Mouse (Mus musculus) frontal cortex, postnatal 10 days (tissue): ENCODE measurements around the gene Fam189a2.
A peak's percentile ranks its signal among the peaks of the same experiment; 100 is the strongest.

ENCODE experiments used
- DNase-seq, 2 experiments: peaks; one replicate each; pipeline ENCODE4 v3.0.0; 2022; ENCODE audit warnings: low spot score in 2 of 2, mixed read lengths in 1 of 2

Fam189a2 gene

GRCm38 (mm10) chr19:24025876-24026275 is 4.9 kb downstream of the Fam189a2 start:
- no peak for DNase-seq

GRCm38 (mm10) chr19:24024667-24025066 is 6.2 kb downstream of the Fam189a2 start:
- DNase-seq: no peak

GRCm38 (mm10) chr19:24024131-24024530 is 6.7 kb downstream of the Fam189a2 start:
- no peak for DNase-seq

GRCm38 (mm10) chr19:24023351-24023750 is 7.5 kb downstream of the Fam189a2 start:
- DNase-seq: no peak

- DNase-seq: no peak
These were observed 8.0 kb downstream of the Fam189a2 start for GRCm38 (mm10) chr19:24022771-24023170.

- no peak for DNase-seq
These were observed 8.5 kb downstream of the Fam189a2 start for GRCm38 (mm10) chr19:24022301-24022700.

GRCm38 (mm10) chr19:24020736-24021135 is 10.1 kb downstream of the Fam189a2 start:
- DNase-seq: no peak

GRCm38 (mm10) chr19:24019609-24020008 is 11.2 kb downstream of the Fam189a2 start:
- no peak for DNase-seq

- DNase-seq: no peak
These were observed 12.4 kb downstream of the Fam189a2 start for GRCm38 (mm10) chr19:24018396-24018795.

- no peak for DNase-seq
These were observed 12.9 kb downstream of the Fam189a2 start for GRCm38 (mm10) chr19:24017892-24018291.

GRCm38 (mm10) chr19:24017427-24017826 is 13.4 kb downstream of the Fam189a2 start:
- no peak for DNase-seq

- peak; percentile 18 to 20 for DNase-seq
These were observed 14.0 kb downstream of the Fam189a2 start for GRCm38 (mm10) chr19:24016706-24017386.

- no peak for DNase-seq
These were observed 17.6 kb downstream of the Fam189a2 start for GRCm38 (mm10) chr19:24013241-24013640.

- DNase-seq: no peak
These were observed 18.3 kb downstream of the Fam189a2 start for GRCm38 (mm10) chr19:24012479-24012878.

GRCm38 (mm10) chr19:24007638-24008360 is 23.0 kb downstream of the Fam189a2 start:
- DNase-seq: no peak

GRCm38 (mm10) chr19:24007002-24007637 is 23.7 kb downstream of the Fam189a2 start:
- DNase-seq: no peak

- no peak for DNase-seq
These were observed 34.9 kb downstream of the Fam189a2 start for GRCm38 (mm10) chr19:23995766-23996399.

GRCm38 (mm10) chr19:23988166-23988565 is 42.7 kb downstream of the Fam189a2 start:
- DNase-seq: no peak

GRCm38 (mm10) chr19:23987291-23987690 is 43.5 kb downstream of the Fam189a2 start:
- no peak for DNase-seq

- DNase-seq: no peak
These were observed 46.6 kb downstream of the Fam189a2 start for GRCm38 (mm10) chr19:23984186-23984585.

GRCm38 (mm10) chr19:23980598-23980997 is 50.2 kb downstream of the Fam189a2 start:
- peak in 1 of 2 experiments; percentile 46 for DNase-seq

GRCm38 (mm10) chr19:23977901-23978443 is 52.8 kb downstream of the Fam189a2 start:
- DNase-seq: no peak
